Mouse (Mus musculus) left cerebral cortex, adult 9 months (tissue): ENCODE measurements around the gene Thbs1.

Experiments
- DNase-seq, 2 experiments: peaks; one replicate each; pipeline ENCODE4 v3.0.0; 2022; ENCODE audit warnings: low spot score in 2 of 2

Gene Thbs1

GRCm38 (mm10) chr2:118113808-118114524 lies 2.3 kb downstream of the Thbs1 start:
- DNase-seq, result no peak

GRCm38 (mm10) chr2:118114671-118115070 lies 3.0 kb downstream of the Thbs1 start:
- no peak for DNase-seq

GRCm38 (mm10) chr2:118115647-118116046 lies 4.0 kb downstream of the Thbs1 start:
- no peak for DNase-seq

- no peak for DNase-seq
Observed at GRCm38 (mm10) chr2:118116180-118116579, 4.5 kb downstream of the Thbs1 start.

- no peak for DNase-seq
Observed at GRCm38 (mm10) chr2:118116754-118117290, 5.1 kb downstream of the Thbs1 start.

GRCm38 (mm10) chr2:118117401-118117800 lies 5.7 kb downstream of the Thbs1 start:
- no peak for DNase-seq

GRCm38 (mm10) chr2:118118045-118118444 lies 6.4 kb downstream of the Thbs1 start:
- DNase-seq, result no peak

GRCm38 (mm10) chr2:118118515-118118914 lies 6.8 kb downstream of the Thbs1 start:
- DNase-seq, result no peak

GRCm38 (mm10) chr2:118119684-118120083 lies 8.0 kb downstream of the Thbs1 start:
- DNase-seq, result no peak

GRCm38 (mm10) chr2:118120095-118120494 lies 8.4 kb downstream of the Thbs1 start:
- DNase-seq, result no peak

- no peak for DNase-seq
Observed at GRCm38 (mm10) chr2:118120751-118121150, 9.1 kb downstream of the Thbs1 start.

GRCm38 (mm10) chr2:118122291-118122690 lies 10.6 kb downstream of the Thbs1 start:
- DNase-seq, result no peak

- DNase-seq, result no peak
Observed at GRCm38 (mm10) chr2:118123743-118124142, 12.1 kb downstream of the Thbs1 start.

- no peak for DNase-seq
Observed at GRCm38 (mm10) chr2:118124437-118124836, 12.8 kb downstream of the Thbs1 start.

- DNase-seq, result no peak
Observed at GRCm38 (mm10) chr2:118125211-118125939, 13.7 kb downstream of the Thbs1 start.

GRCm38 (mm10) chr2:118125943-118126470 lies 14.3 kb downstream of the Thbs1 start:
- no peak for DNase-seq

GRCm38 (mm10) chr2:118127516-118128288 lies 16.0 kb downstream of the Thbs1 start:
- no peak for DNase-seq

GRCm38 (mm10) chr2:118128313-118128712 lies 16.6 kb downstream of the Thbs1 start:
- DNase-seq, result no peak

GRCm38 (mm10) chr2:118137071-118137470 lies 25.4 kb downstream of the Thbs1 start:
- no peak for DNase-seq

GRCm38 (mm10) chr2:118137776-118138175 lies 26.1 kb downstream of the Thbs1 start:
- DNase-seq, result no peak

- no peak for DNase-seq
Observed at GRCm38 (mm10) chr2:118139261-118139660, 27.6 kb downstream of the Thbs1 start.

GRCm38 (mm10) chr2:118141651-118142050 lies 30.0 kb downstream of the Thbs1 start:
- no peak for DNase-seq
